Mouse (Mus musculus) erythroblast, embryonic 14.5 days (primary cell): Measurements from ENCODE around the gene Myo15.
"Not testable (repeated sequence)": the region's sequence is repeated elsewhere in the genome, so short reads cannot be mapped to it uniquely, and the experiment has no call there.

ENCODE experiments used
- GATA1 ChIP-seq: IDR thresholded peaks from 2 replicates; pipeline ENCODE4 v1.6.1; 2012; ENCODE audit warnings: low read length, inconsistent platforms, mixed read lengths
- TAL1 ChIP-seq: IDR thresholded peaks from 3 replicates; pipeline ENCODE4 v1.6.1; 2012; ENCODE audit warnings: low read length, inconsistent platforms, mixed read lengths

DNA sequence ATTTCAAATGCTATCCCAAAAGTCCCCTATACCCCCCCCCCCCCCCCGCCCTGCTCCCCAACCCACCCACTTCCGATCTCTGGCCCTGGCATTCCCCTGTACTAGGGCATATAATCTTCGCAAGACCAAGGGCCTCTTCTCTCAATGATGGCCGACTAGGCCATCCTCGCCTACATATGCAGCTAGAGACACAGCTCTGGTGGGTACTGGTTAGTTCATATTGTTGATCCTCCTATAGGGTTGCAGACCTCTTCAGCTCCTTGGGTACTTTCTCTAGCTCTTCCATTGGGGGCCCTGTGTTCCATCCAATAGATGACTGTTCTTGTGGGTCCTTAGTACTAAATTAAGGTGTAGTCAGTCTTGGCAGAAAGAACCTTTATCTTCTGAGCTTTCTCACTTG is 74.1 kb downstream of the Myo15 start:
- TF ChIP-seq TAL1, GATA1: not testable (repeated sequence)
